Mouse (Mus musculus) lung, adult 2 months (tissue): ENCODE data around the gene Olfr1360.
"Not testable (repeated sequence)": the region's sequence is repeated elsewhere in the genome, so short reads cannot be mapped to it uniquely, and the experiment has no call there.

Experiments
- CTCF ChIP-seq: fragments of 200-500 bp; IDR thresholded peaks from 2 replicates; pipeline ENCODE4 v1.5.1; 2011; ENCODE audit warnings: mild to moderate bottlenecking, low read length, control low read depth; ENCODE audit not compliant: insufficient read depth
- POLR2A ChIP-seq: fragments of 200-500 bp; IDR thresholded peaks from 2 replicates; pipeline ENCODE4 v1.6.1; 2011; ENCODE audit warnings: low read depth, mild to moderate bottlenecking, control low read depth, low read length, borderline replicate concordance; ENCODE audit errors: extremely low read depth

- TF ChIP-seq POLR2A, result peak; percentile 55; the same call in 1 of the 2 replicates
- TF ChIP-seq CTCF, result not testable (repeated sequence)
These were observed 44.7 kb upstream of the Olfr1360 start, which contains the start of gene Hist1h2bm for GRCm38 (mm10) chr13:21721757-21722372.
